Mouse (Mus musculus) liver, postnatal 0 days (tissue): ENCODE measurements around the gene 6820408C15Rik. TPM values are rescaled to one million over a fixed set of nuclear protein-coding genes. Genes with fewer than 3 reads are reported as not detected.

Source experiments
- ATAC-seq: fragments of 200-750 bp; cut with Nextera tagmentation; 2 replicates; pipeline ENCODE4 v1.8.0; 2017; ENCODE audit warnings: mild to moderate bottlenecking, moderate library complexity
- DNase-seq: peaks from one replicate; pipeline ENCODE4 v3.0.0-alpha.2; 2016
- H3K27ac ChIP-seq: fragments of 300-500 bp; sonication (generic); 2 replicates; pipeline ENCODE4 v1.5.1; 2014; ENCODE audit warnings: antibody characterized with exemption, moderate library complexity, mild to moderate bottlenecking, low read depth
- H3K27me3 ChIP-seq: fragments of 300-500 bp; sonication (generic); 2 replicates; pipeline ENCODE4 v1.6.1; 2014; ENCODE audit warnings: low read length, control low read depth, mixed read lengths; ENCODE audit not compliant: insufficient read depth
- H3K36me3 ChIP-seq: fragments of 300-500 bp; sonication (generic); replicated peaks from 2 replicates; pipeline ENCODE4 v1.6.1; 2014; ENCODE audit warnings: mild to moderate bottlenecking, control low read depth, low read length, moderate library complexity, mixed read lengths; ENCODE audit not compliant: insufficient read depth
- H3K4me1 ChIP-seq: fragments of 300-500 bp; sonication (generic); 2 replicates; pipeline ENCODE4 v1.6.1; 2014; ENCODE audit warnings: antibody characterized with exemption, mild to moderate bottlenecking, control low read depth; ENCODE audit not compliant: insufficient read depth
- H3K4me2 ChIP-seq: fragments of 300-500 bp; sonication (generic); 2 replicates; pipeline ENCODE4 v1.6.1; 2014; ENCODE audit warnings: low read depth, mild to moderate bottlenecking, low read length, moderate library complexity, mixed read lengths
- H3K4me3 ChIP-seq: fragments of 300-500 bp; sonication (generic); 2 replicates; pipeline ENCODE4 v1.5.1; 2014; ENCODE audit warnings: low read depth, low read length
- H3K9ac ChIP-seq: fragments of 300-500 bp; sonication (generic); replicated peaks from 2 replicates; pipeline ENCODE4 v1.6.1; 2014; ENCODE audit warnings: mild to moderate bottlenecking, moderate library complexity
- H3K9me3 ChIP-seq: fragments of 300-500 bp; sonication (generic); 2 replicates; pipeline ENCODE4 v1.6.1; 2016; ENCODE audit warnings: mild to moderate bottlenecking, control low read depth, low read length, mixed read lengths
- CTCF ChIP-seq: sonication (generic); IDR thresholded peaks from 2 replicates; pipeline ENCODE4 v1.5.1; 2016; ENCODE audit warnings: antibody characterized with exemption, low read depth
- EP300 ChIP-seq: IDR thresholded peaks from 2 replicates; pipeline ENCODE4 v1.6.1; 2016; ENCODE audit warnings: antibody characterized with exemption, low read depth, mild to moderate bottlenecking
- WGBS: fragments of 180-500 bp; shearing (Covaris S2); extraction: QIAGEN DNeasy Blood & Tissue Kit; methylation state at CpG from one replicate; pipeline ENCODE4 v1.1.7; 2014; ENCODE audit not compliant: insufficient replicate concordance; 5-methylcytosine and 5-hydroxymethylcytosine counted together
- polyA plus RNA-seq: library from polyadenylated mRNA; unstranded; fragments of >200 nt; fragmentation: Nextera tagmentation; extraction: Ambion mirVana; gene quantifications from 2 replicates; pipeline ENCODE4 v1.2.1, GENCODE M21; 2015

Gene 6820408C15Rik
- 0.13 and 0.42 TPM in 2 replicates for polyA plus RNA-seq

- Histone ChIP-seq H3K36me3 (no peaks in the 10 kb centered on the region), H3K27me3 (no peaks in the 10 kb centered on the region), H3K27ac (peak within 1 kb of the TSS; percentile 89), H3K9ac (peak within 1 kb of the TSS; percentile 94), H3K4me2 (peak within 1 kb of the TSS; percentile 89), H3K4me3 (peak within 1 kb of the TSS; percentile 89), H3K4me1 (peaks cover 34% of the 10 kb centered on the region), H3K9me3 (0 out of 2 replicates have a peak, but pooled peaks cover 3% of the 10 kb centered on the region)
- ATAC-seq (no peak), DNase-seq (no peak)
- TF ChIP-seq EP300 (no peak), CTCF (no peak)
- WGBS = 37% methylated on average over 4 of the region's 4 CpGs
These were observed at the start of gene 6820408C15Rik for GRCm38 (mm10) chr2:152415287-152415686. Gene 6820408C15Rik (plus strand): TSS chr2:152415587.

GRCm38 (mm10) chr2:152367917-152368316, 47.5 kb upstream of the 6820408C15Rik start:
- Histone ChIP-seq H3K4me2 (no peak overlapping the region), H3K36me3 (no peaks in the 10 kb centered on the region), H3K9ac (no peak overlapping the region), H3K27me3 (no peaks in the 10 kb centered on the region), H3K9me3 (no peaks in the 10 kb centered on the region), H3K27ac (no peak overlapping the region), H3K4me3 (no peak overlapping the region), H3K4me1 (peaks cover 3% of the 10 kb centered on the region; the same call in 1 of the 2 replicates)
- TF ChIP-seq CTCF (no peak), EP300 (no peak)
- DNase-seq = no peak
- WGBS = 75% methylated on average over 5 of the region's 5 CpGs
- ATAC-seq = no peak

- Histone ChIP-seq H3K4me1 (peaks cover 1% of the 10 kb centered on the region; the same call in 1 of the 2 replicates), H3K4me2 (no peak overlapping the region), H3K27me3 (no peaks in the 10 kb centered on the region), H3K9me3 (no peaks in the 10 kb centered on the region), H3K36me3 (no peaks in the 10 kb centered on the region), H3K27ac (no peak overlapping the region), H3K9ac (no peak overlapping the region), H3K4me3 (no peak overlapping the region)
- 26% methylated on average over 14 of the region's 14 CpGs for WGBS
- peak; percentile 69 for DNase-seq
- no peak for ATAC-seq
- TF ChIP-seq EP300 = no peak
- TF ChIP-seq CTCF = peak; percentile 94
These were observed 46.8 kb upstream of the 6820408C15Rik start for GRCm38 (mm10) chr2:152368532-152369140.

GRCm38 (mm10) chr2:152372104-152372503, 43.3 kb upstream of the 6820408C15Rik start:
- no peak for TF ChIP-seq EP300
- no peak for TF ChIP-seq CTCF
- Histone ChIP-seq H3K9ac (no peak overlapping the region), H3K27me3 (peaks cover 27% of the 10 kb centered on the region), H3K4me3 (no peak overlapping the region), H3K36me3 (no peaks in the 10 kb centered on the region), H3K27ac (no peak overlapping the region), H3K9me3 (no peaks in the 10 kb centered on the region), H3K4me1 (no peaks in the 10 kb centered on the region), H3K4me2 (no peak overlapping the region)
- DNase-seq (no peak), ATAC-seq (no peak)
- WGBS = 79% methylated on average over 7 of the region's 7 CpGs

- ATAC-seq = no peak
These were observed 42.7 kb upstream of the 6820408C15Rik start for GRCm38 (mm10) chr2:152372661-152373060.

GRCm38 (mm10) chr2:152373547-152373946, 41.8 kb upstream of the 6820408C15Rik start:
- TF ChIP-seq EP300 (no peak), CTCF (no peak)
- DNase-seq = no peak

More at GRCm38 (mm10) chr2:152372661-152373060, 42.7 kb upstream of the 6820408C15Rik start:
- no peak for DNase-seq
- H3K27me3 ChIP-seq = peaks cover 32% of the 10 kb centered on the region
- H3K4me1 ChIP-seq = no peaks in the 10 kb centered on the region
- no peaks in the 10 kb centered on the region for H3K36me3 ChIP-seq
- H3K4me2 ChIP-seq = no peak overlapping the region
- no peak overlapping the region for H3K9ac ChIP-seq
- no peaks in the 10 kb centered on the region for H3K9me3 ChIP-seq
- TF ChIP-seq CTCF = no peak
- no peak for TF ChIP-seq EP300
- 47% methylated on average over 4 of the region's 4 CpGs for WGBS
- no peak overlapping the region for H3K27ac ChIP-seq
- no peak overlapping the region for H3K4me3 ChIP-seq

More at GRCm38 (mm10) chr2:152373547-152373946, 41.8 kb upstream of the 6820408C15Rik start:
- WGBS = 69% methylated on average over 9 of the region's 9 CpGs
- no peaks in the 10 kb centered on the region for H3K4me1 ChIP-seq
- H3K4me2 ChIP-seq = no peak overlapping the region
- no peak overlapping the region for H3K27ac ChIP-seq
- H3K9me3 ChIP-seq = no peaks in the 10 kb centered on the region
- no peak overlapping the region for H3K9ac ChIP-seq
- H3K27me3 ChIP-seq = peaks cover 33% of the 10 kb centered on the region
- no peak for ATAC-seq
- no peak overlapping the region for H3K4me3 ChIP-seq
- H3K36me3 ChIP-seq = no peaks in the 10 kb centered on the region
